Mouse (Mus musculus) hindbrain, embryonic 15.5 days (tissue): Measurements from ENCODE around the gene Fndc8. TPM values are rescaled to one million over a fixed set of nuclear protein-coding genes. Genes with fewer than 3 reads are reported as not detected.

Experiments used
- ATAC-seq: fragments of 200-750 bp; cut with Nextera tagmentation; 2 replicates; pipeline ENCODE4 v1.8.0; 2017; ENCODE audit warnings: low read depth, moderate number of reproducible peaks, moderate TSS enrichment; ENCODE audit not compliant: low FRiP score
- H3K27ac ChIP-seq: fragments of 300-500 bp; sonication (generic); replicated peaks from 2 replicates; pipeline ENCODE4 v1.5.1; 2015; ENCODE audit warnings: mild to moderate bottlenecking, inconsistent platforms
- H3K27me3 ChIP-seq: fragments of 300-500 bp; sonication (generic); 2 replicates; pipeline ENCODE4 v1.6.1; 2015; ENCODE audit warnings: control low read depth, inconsistent platforms
- H3K36me3 ChIP-seq: fragments of 300-500 bp; sonication (generic); 2 replicates; pipeline ENCODE4 v1.6.1; 2015; ENCODE audit warnings: control low read depth, inconsistent platforms
- H3K4me1 ChIP-seq: fragments of 300-500 bp; sonication (generic); replicated peaks from 2 replicates; pipeline ENCODE4 v1.6.1; 2015; ENCODE audit warnings: control low read depth, inconsistent platforms
- H3K4me2 ChIP-seq: fragments of 300-500 bp; sonication (generic); 2 replicates; pipeline ENCODE4 v1.6.1; 2015; ENCODE audit warnings: moderate library complexity, mild to moderate bottlenecking, inconsistent platforms
- H3K4me3 ChIP-seq: fragments of 300-500 bp; sonication (generic); 2 replicates; pipeline ENCODE4 v1.5.1; 2015; ENCODE audit warnings: mild to moderate bottlenecking, inconsistent platforms
- H3K9ac ChIP-seq: fragments of 300-500 bp; sonication (generic); 2 replicates; pipeline ENCODE4 v1.6.1; 2015; ENCODE audit warnings: inconsistent platforms
- H3K9me3 ChIP-seq: fragments of 300-500 bp; sonication (generic); 2 replicates; pipeline ENCODE4 v1.6.1; 2016; ENCODE audit warnings: control low read depth, inconsistent platforms
- WGBS: fragments of 180-500 bp; shearing (Covaris S2); methylation state at CpG from one replicate; pipeline ENCODE4 v1.1.7; 2015; 5-methylcytosine and 5-hydroxymethylcytosine counted together
- polyA plus RNA-seq: library from polyadenylated mRNA; unstranded; fragments of >200 nt; fragmentation: Nextera tagmentation; extraction: Ambion mirVana; gene quantifications from 2 replicates; pipeline ENCODE4 v1.2.1, GENCODE M21; 2015

Gene Fndc8
- polyA plus RNA-seq, 1 experiment from 2014 or later, result 0.82 TPM

- no peak overlapping the region for H3K4me3 ChIP-seq
- no peak overlapping the region for H3K27ac ChIP-seq
- 95% methylated on average over 5 of the region's 5 CpGs for WGBS
- H3K9me3 ChIP-seq, result no peaks in the 10 kb centered on the region
- no peak for ATAC-seq
- H3K4me1 ChIP-seq, result no peaks in the 10 kb centered on the region
- no peak overlapping the region for H3K9ac ChIP-seq
- no peak overlapping the region for H3K4me2 ChIP-seq
- H3K27me3 ChIP-seq, result no peaks in the 10 kb centered on the region
- H3K36me3 ChIP-seq, result peaks cover 40% of the 10 kb centered on the region
These were observed 7.8 kb downstream of the Fndc8 start for GRCm38 (mm10) chr11:82899720-82900119.

- ATAC-seq, result no peak
- H3K9me3 ChIP-seq, result no peaks in the 10 kb centered on the region
- no peaks in the 10 kb centered on the region for H3K4me1 ChIP-seq
- peaks cover 43% of the 10 kb centered on the region for H3K36me3 ChIP-seq
- no peak overlapping the region for H3K4me2 ChIP-seq
- no peak overlapping the region for H3K27ac ChIP-seq
- WGBS, result 92% methylated on average over 20 of the region's 20 CpGs
- H3K9ac ChIP-seq, result no peak overlapping the region
- H3K27me3 ChIP-seq, result no peaks in the 10 kb centered on the region
- no peak overlapping the region for H3K4me3 ChIP-seq
These were observed 9.8 kb downstream of the Fndc8 start for GRCm38 (mm10) chr11:82901606-82902310.

- 72% methylated on average over 8 of the region's 8 CpGs for WGBS
- no peak overlapping the region for H3K4me2 ChIP-seq
- H3K4me1 ChIP-seq, result peaks cover 12% of the 10 kb centered on the region
- H3K27ac ChIP-seq, result no peak overlapping the region
- no peak overlapping the region for H3K9ac ChIP-seq
- H3K36me3 ChIP-seq, result peaks cover 43% of the 10 kb centered on the region
- no peak for ATAC-seq
- no peaks in the 10 kb centered on the region for H3K27me3 ChIP-seq
- H3K9me3 ChIP-seq, result no peaks in the 10 kb centered on the region
- no peak overlapping the region for H3K4me3 ChIP-seq
These were observed 13.0 kb downstream of the Fndc8 start for GRCm38 (mm10) chr11:82904952-82905351.

- ATAC-seq, result no peak
- Histone ChIP-seq H3K4me3 (no peak overlapping the region), H3K9me3 (no peaks in the 10 kb centered on the region), H3K27me3 (no peaks in the 10 kb centered on the region), H3K9ac (no peak overlapping the region), H3K27ac (no peak overlapping the region), H3K4me2 (no peak overlapping the region), H3K36me3 (peaks cover 35% of the 10 kb centered on the region), H3K4me1 (peaks cover 12% of the 10 kb centered on the region)
- WGBS, result 92% methylated on average over 5 of the region's 5 CpGs
These were observed 13.9 kb downstream of the Fndc8 start for GRCm38 (mm10) chr11:82905816-82906215.

- peak; percentile 89 for ATAC-seq
- WGBS, result 1% methylated on average over 73 of the region's 73 CpGs
These were observed 16.0 kb downstream of the Fndc8 start, which contains the start of gene Nle1 for GRCm38 (mm10) chr11:82907651-82908607. TSS of gene Nle1 (minus strand) at chr11:82908411.

GRCm38 (mm10) chr11:82908608-82908989, 16.7 kb downstream of the Fndc8 start:
- no peak for ATAC-seq
- no peak overlapping the region for H3K27ac ChIP-seq
- WGBS, result 54% methylated on average over 10 of the region's 10 CpGs
- no peaks in the 10 kb centered on the region for H3K9me3 ChIP-seq
- no peaks in the 10 kb centered on the region for H3K27me3 ChIP-seq
- no peak overlapping the region for H3K9ac ChIP-seq
- peak overlapping the region; percentile 87 for H3K4me3 ChIP-seq
- H3K4me1 ChIP-seq, result peaks cover 12% of the 10 kb centered on the region
- H3K36me3 ChIP-seq, result peaks cover 14% of the 10 kb centered on the region
- peak overlapping the region; percentile 84 for H3K4me2 ChIP-seq

More at GRCm38 (mm10) chr11:82907651-82908607, 16.0 kb downstream of the Fndc8 start, which contains the start of gene Nle1:
- Histone ChIP-seq H3K4me1 (peaks cover 12% of the 10 kb centered on the region), H3K4me3 (peak within 1 kb of the TSS; percentile 87), H3K27me3 (no peaks in the 10 kb centered on the region), H3K36me3 (peaks cover 21% of the 10 kb centered on the region), H3K9me3 (no peaks in the 10 kb centered on the region), H3K9ac (peak within 1 kb of the TSS; percentile 80), H3K4me2 (peak within 1 kb of the TSS; percentile 84), H3K27ac (peak within 1 kb of the TSS; percentile 57)

- Histone ChIP-seq H3K27ac (no peak within 1 kb of the TSS), H3K27me3 (no peaks in the 10 kb centered on the region), H3K4me3 (no peak within 1 kb of the TSS), H3K4me1 (peaks cover 12% of the 10 kb centered on the region), H3K9ac (no peak within 1 kb of the TSS), H3K36me3 (no peaks in the 10 kb centered on the region), H3K9me3 (no peaks in the 10 kb centered on the region), H3K4me2 (no peak within 1 kb of the TSS)
- ATAC-seq, result no peak
- WGBS, result 92% methylated on average over 4 of the region's 4 CpGs
These were observed 18.3 kb downstream of the Fndc8 start, which contains the start of gene Unc45b for GRCm38 (mm10) chr11:82910250-82910649. TSS of gene Unc45b (plus strand) at chr11:82910550.

- Histone ChIP-seq H3K4me2 (no peak overlapping the region), H3K36me3 (no peaks in the 10 kb centered on the region), H3K27ac (no peak overlapping the region), H3K4me3 (no peak overlapping the region), H3K9ac (no peak overlapping the region), H3K4me1 (peaks cover 12% of the 10 kb centered on the region), H3K9me3 (no peaks in the 10 kb centered on the region), H3K27me3 (no peaks in the 10 kb centered on the region)
- ATAC-seq, result no peak
- WGBS, result 81% methylated on average over 11 of the region's 11 CpGs
These were observed 18.9 kb downstream of the Fndc8 start for GRCm38 (mm10) chr11:82910679-82911389.

- ATAC-seq, result peak; percentile 68
- H3K36me3 ChIP-seq, result no peaks in the 10 kb centered on the region
- peaks cover 7% of the 10 kb centered on the region; the same call in 1 of the 2 replicates for H3K27me3 ChIP-seq
- no peak overlapping the region for H3K27ac ChIP-seq
- H3K4me2 ChIP-seq, result peak overlapping the region; percentile 49
- H3K4me3 ChIP-seq, result no peak overlapping the region
- no peak overlapping the region for H3K9ac ChIP-seq
- H3K9me3 ChIP-seq, result no peaks in the 10 kb centered on the region
- WGBS, result 10% methylated on average over 16 of the region's 16 CpGs
- H3K4me1 ChIP-seq, result no peaks in the 10 kb centered on the region
These were observed 22.9 kb downstream of the Fndc8 start for GRCm38 (mm10) chr11:82914711-82915352.

GRCm38 (mm10) chr11:82920768-82921167, 28.8 kb downstream of the Fndc8 start:
- Histone ChIP-seq H3K4me2 (no peak overlapping the region), H3K4me3 (no peak overlapping the region), H3K36me3 (no peaks in the 10 kb centered on the region), H3K27ac (no peak overlapping the region), H3K9ac (no peak overlapping the region), H3K9me3 (no peaks in the 10 kb centered on the region), H3K27me3 (peaks cover 10% of the 10 kb centered on the region; the same call in 1 of the 2 replicates), H3K4me1 (no peaks in the 10 kb centered on the region)
- WGBS, result 72% methylated on average over 10 of the region's 10 CpGs
- ATAC-seq, result no peak

GRCm38 (mm10) chr11:82921691-82922090, 29.8 kb downstream of the Fndc8 start:
- no peak for ATAC-seq
- H3K9me3 ChIP-seq, result no peaks in the 10 kb centered on the region
- H3K36me3 ChIP-seq, result no peaks in the 10 kb centered on the region
- no peak overlapping the region for H3K27ac ChIP-seq
- H3K4me2 ChIP-seq, result no peak overlapping the region
- WGBS, result 81% methylated on average over 4 of the region's 4 CpGs
- H3K4me3 ChIP-seq, result no peak overlapping the region
- H3K4me1 ChIP-seq, result no peaks in the 10 kb centered on the region
- H3K9ac ChIP-seq, result no peak overlapping the region
- H3K27me3 ChIP-seq, result peaks cover 10% of the 10 kb centered on the region; the same call in 1 of the 2 replicates
